Mouse (Mus musculus) heart, postnatal 0 days (tissue): Measurements from ENCODE around the gene Rxra. TPM values are rescaled to one million over a fixed set of nuclear protein-coding genes. Genes with fewer than 3 reads are reported as not detected.

Experiments used
- ATAC-seq: fragments of 200-750 bp; cut with Nextera tagmentation; 2 replicates; pipeline ENCODE4 v1.8.0; 2017; ENCODE audit warnings: low read depth, moderate number of reproducible peaks, moderate library complexity; ENCODE audit not compliant: insufficient read depth
- DNase-seq: peaks from one replicate; pipeline ENCODE4 v3.0.0-alpha.2; 2016; ENCODE audit warnings: low spot score
- H3K27ac ChIP-seq: fragments of 300-500 bp; sonication (generic); 2 replicates; pipeline ENCODE4 v1.5.1; 2014; ENCODE audit warnings: low read depth, mild to moderate bottlenecking
- H3K27me3 ChIP-seq: fragments of 300-500 bp; sonication (generic); 2 replicates; pipeline ENCODE4 v1.6.1; 2014; ENCODE audit warnings: low read length, mixed read lengths; ENCODE audit not compliant: control insufficient read depth, insufficient read depth
- H3K36me3 ChIP-seq: fragments of 300-500 bp; sonication (generic); replicated peaks from 2 replicates; pipeline ENCODE4 v1.6.1; 2014; ENCODE audit warnings: low read length, mixed read lengths; ENCODE audit not compliant: control insufficient read depth, insufficient read depth
- H3K4me1 ChIP-seq: fragments of 300-500 bp; sonication (generic); 2 replicates; pipeline ENCODE4 v1.6.1; 2014; ENCODE audit warnings: antibody characterized with exemption; ENCODE audit not compliant: control insufficient read depth, insufficient read depth
- H3K4me2 ChIP-seq: fragments of 300-500 bp; sonication (generic); 2 replicates; pipeline ENCODE4 v1.6.1; 2014; ENCODE audit warnings: low read depth, mild to moderate bottlenecking, low read length, moderate library complexity
- H3K4me3 ChIP-seq: fragments of 300-500 bp; sonication (generic); 2 replicates; pipeline ENCODE4 v1.5.1; 2014; ENCODE audit warnings: low read depth, low read length
- H3K9ac ChIP-seq: fragments of 300-500 bp; sonication (generic); replicated peaks from 2 replicates; pipeline ENCODE4 v1.6.1; 2014; ENCODE audit warnings: low read depth, low read length, mixed read lengths
- H3K9me3 ChIP-seq: fragments of 300-500 bp; sonication (generic); replicated peaks from 2 replicates; pipeline ENCODE4 v1.6.1; 2016; ENCODE audit warnings: low read length; ENCODE audit not compliant: control insufficient read depth
- CTCF ChIP-seq: IDR thresholded peaks from 2 replicates; pipeline ENCODE4 v1.5.1; 2016; ENCODE audit warnings: antibody characterized with exemption, control low read depth, low read depth
- EP300 ChIP-seq: IDR thresholded peaks from 2 replicates; pipeline ENCODE4 v1.6.1; 2016; ENCODE audit warnings: antibody characterized with exemption, low read depth
- WGBS: fragments of 180-500 bp; shearing (Covaris S2); extraction: QIAGEN DNeasy Blood & Tissue Kit; methylation state at CpG from one replicate; pipeline ENCODE4 v1.1.7; 2014; 5-methylcytosine and 5-hydroxymethylcytosine counted together
- polyA plus RNA-seq: library from polyadenylated mRNA; unstranded; fragments of >200 nt; fragmentation: Nextera tagmentation; extraction: Ambion mirVana; gene quantifications from 2 replicates; pipeline ENCODE4 v1.2.1, GENCODE M21; 2015
- total RNA-seq: library from RNA; depleted of rRNA; stranded (reverse); fragments of >200 nt; gene quantifications from 2 replicates; pipeline ENCODE4 v1.2.3, GENCODE M21; 2014; ENCODE audit warnings: low replicate concordance

Gene Rxra
- total and polyA plus RNA-seq, 2 experiments from 2014 or later = 5.5 to 56.9 TPM

DNA sequence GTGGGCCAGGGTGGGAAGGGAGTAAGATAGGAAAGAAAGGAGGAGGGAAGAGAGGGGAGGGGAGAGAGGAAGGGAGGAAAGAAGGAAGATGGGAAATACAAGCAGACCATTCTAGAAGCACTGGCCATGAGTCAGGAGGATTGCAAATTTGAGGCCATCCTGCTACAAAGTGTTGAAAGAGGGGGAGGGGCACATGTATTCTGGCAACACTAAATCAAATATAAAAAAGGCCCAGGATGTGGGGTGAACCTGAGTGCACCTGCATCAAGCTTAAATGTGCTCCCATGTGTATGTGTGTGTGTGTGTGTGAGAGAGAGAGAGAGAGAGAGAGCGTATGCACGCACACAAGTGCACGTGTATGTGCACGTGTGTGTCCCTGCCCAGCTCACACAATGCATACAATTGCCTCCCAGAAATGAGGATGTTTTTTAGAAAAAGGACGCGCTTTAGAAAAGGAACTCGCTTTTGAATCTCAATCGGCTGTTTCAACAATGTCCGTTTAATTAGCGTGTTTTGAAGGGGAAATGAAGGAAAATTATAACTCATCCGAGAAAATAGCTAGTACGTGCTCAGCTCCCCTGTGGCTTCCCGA lies 41.0 kb upstream of the Rxra start:
- H3K27ac ChIP-seq = no peak overlapping the region
- no peaks in the 10 kb centered on the region for H3K9me3 ChIP-seq
- H3K4me3 ChIP-seq = no peak overlapping the region
- DNase-seq = no peak
- no peak overlapping the region for H3K4me2 ChIP-seq
- no peak for ATAC-seq
- no peak overlapping the region for H3K9ac ChIP-seq
- H3K27me3 ChIP-seq = no peaks in the 10 kb centered on the region
- TF ChIP-seq CTCF = no peak
- TF ChIP-seq EP300 = no peak
- H3K36me3 ChIP-seq = no peaks in the 10 kb centered on the region
- WGBS = 89% methylated on average over 13 of the region's 13 CpGs
- peaks cover 21% of the 10 kb centered on the region for H3K4me1 ChIP-seq

- Histone ChIP-seq H3K9ac (no peak overlapping the region), H3K9me3 (no peaks in the 10 kb centered on the region), H3K4me2 (no peak overlapping the region), H3K27me3 (no peaks in the 10 kb centered on the region), H3K4me1 (peaks cover 21% of the 10 kb centered on the region), H3K4me3 (no peak overlapping the region), H3K36me3 (no peaks in the 10 kb centered on the region), H3K27ac (peak overlapping the region; percentile 71)
- DNase-seq (peak; percentile 82), ATAC-seq (peak; percentile 96)
- TF ChIP-seq EP300 (no peak), CTCF (0 out of 2 replicates have a peak, but pooled peaks have one; percentile 13)
- WGBS = 16% methylated on average over 1 of the region's 1 CpGs
Measured at GRCm38 (mm10) chr2:27636796-27637195, 39.4 kb upstream of the Rxra start.

DNA sequence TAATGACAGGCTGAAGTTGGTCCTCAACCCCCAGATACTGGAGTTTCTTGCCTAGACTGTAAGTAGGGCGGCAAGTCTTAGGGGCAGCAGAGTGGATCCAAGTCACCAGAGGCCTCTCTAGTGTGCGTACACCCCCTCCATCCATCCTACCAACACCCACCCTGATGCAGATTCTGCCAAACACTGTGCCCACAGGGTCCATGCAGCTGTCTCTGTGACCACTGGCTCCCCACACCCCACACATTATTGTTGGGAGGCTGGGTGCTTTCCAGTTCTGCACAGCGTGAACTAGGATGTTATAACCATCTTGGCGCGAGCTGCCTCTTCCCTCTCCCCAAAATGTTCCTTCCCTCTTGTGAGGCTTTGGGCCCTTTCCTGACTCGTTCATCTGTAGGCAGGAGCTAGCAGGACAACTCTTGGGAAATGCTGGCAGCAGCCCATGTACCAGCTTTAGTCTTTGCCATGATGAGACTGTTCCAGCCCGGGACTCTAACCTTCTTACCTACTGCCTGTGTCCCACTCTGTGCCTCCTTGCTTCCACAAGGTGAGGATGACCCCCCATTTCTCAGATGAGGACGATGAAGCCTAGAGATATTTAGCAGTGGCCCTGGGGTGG lies 38.9 kb upstream of the Rxra start:
- Histone ChIP-seq H3K9ac (no peak overlapping the region), H3K27ac (peak overlapping the region; percentile 71), H3K4me1 (peaks cover 21% of the 10 kb centered on the region), H3K4me3 (no peak overlapping the region), H3K9me3 (no peaks in the 10 kb centered on the region), H3K27me3 (no peaks in the 10 kb centered on the region), H3K4me2 (no peak overlapping the region), H3K36me3 (no peaks in the 10 kb centered on the region)
- TF ChIP-seq CTCF = no peak
- no peak for TF ChIP-seq EP300
- DNase-seq (no peak), ATAC-seq (no peak)
- WGBS = 73% methylated on average over 8 of the region's 8 CpGs

DNA sequence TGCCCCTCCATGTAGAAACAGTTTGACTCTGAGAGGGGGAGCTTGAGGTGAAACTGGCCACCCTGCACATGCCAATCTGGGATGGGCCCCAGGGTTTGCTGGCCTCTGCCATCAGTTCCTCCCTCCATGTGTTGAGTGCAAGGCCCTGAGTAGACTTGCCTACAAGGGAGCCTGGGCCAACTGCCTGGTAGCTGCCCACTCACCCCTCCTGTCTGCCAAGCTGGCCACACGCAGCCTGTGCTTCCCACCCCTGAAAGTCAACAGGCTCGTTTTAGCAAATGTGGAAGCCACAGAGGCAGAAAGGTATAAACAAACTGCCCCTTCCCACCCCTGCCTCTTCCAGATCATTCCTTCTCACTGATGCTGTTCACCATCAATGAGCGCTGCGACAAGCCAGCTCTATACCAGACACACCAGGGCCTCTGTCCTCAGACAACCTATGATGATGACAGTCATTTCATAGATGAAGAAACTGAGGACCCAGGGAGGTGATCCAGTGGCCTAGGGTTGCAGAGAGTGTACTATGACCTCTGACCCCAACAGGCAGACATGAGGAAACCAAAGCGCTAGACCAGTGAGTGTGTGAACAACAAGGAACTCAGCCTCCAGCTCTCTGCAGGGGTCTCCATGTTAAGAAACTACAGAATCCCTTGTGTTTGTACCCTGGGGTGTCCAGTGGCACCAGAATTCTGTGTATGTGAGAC lies 36.5 kb upstream of the Rxra start:
- Histone ChIP-seq H3K4me2 (no peak overlapping the region), H3K27ac (no peak overlapping the region), H3K9ac (no peak overlapping the region), H3K9me3 (no peaks in the 10 kb centered on the region), H3K27me3 (no peaks in the 10 kb centered on the region), H3K36me3 (no peaks in the 10 kb centered on the region), H3K4me3 (no peak overlapping the region), H3K4me1 (peaks cover 25% of the 10 kb centered on the region)
- TF ChIP-seq CTCF = no peak
- no peak for TF ChIP-seq EP300
- no peak for ATAC-seq
- no peak for DNase-seq
- WGBS = 79% methylated on average over 5 of the region's 5 CpGs

- peaks cover 33% of the 10 kb centered on the region for H3K4me1 ChIP-seq
- H3K4me3 ChIP-seq = no peak overlapping the region
- H3K4me2 ChIP-seq = no peak overlapping the region
- H3K27ac ChIP-seq = no peak overlapping the region
- DNase-seq (no peak), ATAC-seq (no peak)
- no peaks in the 10 kb centered on the region for H3K36me3 ChIP-seq
- no peak for TF ChIP-seq EP300
- no peak for TF ChIP-seq CTCF
- no peaks in the 10 kb centered on the region for H3K9me3 ChIP-seq
- no peaks in the 10 kb centered on the region for H3K27me3 ChIP-seq
- 53% methylated on average over 3 of the region's 3 CpGs for WGBS
- H3K9ac ChIP-seq = no peak overlapping the region
Measured at GRCm38 (mm10) chr2:27640900-27641479, 35.2 kb upstream of the Rxra start.
